Mouse (Mus musculus): Measurements from ENCODE around the gene Olfr10. TPM values are rescaled to one million over a fixed set of nuclear protein-coding genes. Genes with fewer than 3 reads are reported as not detected.
"Not testable (repeated sequence)": the region's sequence is repeated elsewhere in the genome, so short reads cannot be mapped to it uniquely, and the experiment has no call there.

The Olfr10 gene
- polyA plus RNA-seq, 1 experiment = not detected

DNA sequence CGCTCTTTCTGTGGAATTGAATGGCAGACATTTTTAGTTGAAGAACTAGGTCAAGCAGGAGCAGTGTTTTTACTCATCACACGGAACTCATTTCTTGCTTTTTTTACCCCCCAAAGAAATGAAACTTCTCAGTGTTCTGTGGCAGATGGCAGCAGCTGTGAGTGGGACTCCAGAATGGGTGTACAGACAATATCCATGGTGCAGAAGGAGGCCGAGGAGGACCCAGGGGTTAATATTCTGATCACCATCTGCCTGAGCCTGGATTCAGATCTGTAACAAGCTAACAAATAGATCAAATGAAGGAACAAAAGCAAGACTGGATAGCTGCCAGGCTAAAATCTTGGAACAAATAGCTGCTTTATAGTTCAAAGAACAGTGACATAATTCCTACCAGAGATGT lies 11.8 kb upstream of the Olfr10 start:
- Histone ChIP-seq H3ac (ENCODE audit: control insufficient read depth, insufficient read length) (no peak overlapping the region), H3K27me3 (ENCODE audit: control insufficient read depth, insufficient read depth, insufficient read length) (peaks cover 8% of the 10 kb centered on the region), H3K79me2 (ENCODE audit: control insufficient read depth, insufficient read depth) (no peaks in the 10 kb centered on the region), H3K4me2 (ENCODE audit: low read depth) (no peak overlapping the region), H3K36me3 (ENCODE audit: control insufficient read depth, insufficient read depth) (no peaks in the 10 kb centered on the region), H3K4me3 (no peak overlapping the region)
- no peak for TF ChIP-seq CEBPB (IDR thresholded peaks at IDR 0.05; ENCODE audit: insufficient read depth, poor library complexity, severe bottlenecking)
- no peak for TF ChIP-seq TCF12 (IDR thresholded peaks at IDR 0.05; ENCODE audit: insufficient read depth, poor library complexity, severe bottlenecking)
- no peak for TF ChIP-seq MYOD1 (IDR thresholded peaks at IDR 0.05; ENCODE audit: control insufficient read depth in 1 of 3, insufficient read length in 2 of 3, low read depth in 2 of 3)
- no peak for TF ChIP-seq TCF3 (IDR thresholded peaks at IDR 0.05; ENCODE audit: insufficient read length, low read depth)
- TF ChIP-seq POLR2A (IDR thresholded peaks at IDR 0.05; ENCODE audit: insufficient read length, low read depth) = no peak
- no peak for TF ChIP-seq REST (IDR thresholded peaks at IDR 0.05; ENCODE audit: insufficient read depth, insufficient read length)
- TF ChIP-seq USF1 (IDR thresholded peaks at IDR 0.05; ENCODE audit: low read depth) = no peak
- TF ChIP-seq E2F4 (IDR thresholded peaks at IDR 0.05; ENCODE audit: insufficient read depth) = no peak
- no peak for TF ChIP-seq POLR2AphosphoS2 (IDR thresholded peaks at IDR 0.05; ENCODE audit: insufficient read length, low read depth)
- TF ChIP-seq MYOG (IDR thresholded peaks at IDR 0.05; ENCODE audit: control insufficient read depth in 1 of 3, insufficient read depth in 1 of 3, insufficient read length in 2 of 3, low read depth in 2 of 3) = no peak
- TF ChIP-seq MAX (IDR thresholded peaks at IDR 0.05; ENCODE audit: low read depth) = no peak

GRCm38 (mm10) chr11:49308547-49308946 lies 4.0 kb downstream of the Olfr10 start:
- not testable (repeated sequence) for H3K4me3 ChIP-seq; H3K79me2 ChIP-seq (ENCODE audit: control insufficient read depth, insufficient read depth); H3K27me3 ChIP-seq (ENCODE audit: control insufficient read depth, insufficient read depth, insufficient read length); H3K36me3 ChIP-seq (ENCODE audit: control insufficient read depth, insufficient read depth); H3K4me2 ChIP-seq (ENCODE audit: low read depth); H3ac ChIP-seq (ENCODE audit: control insufficient read depth, insufficient read length)

DNA sequence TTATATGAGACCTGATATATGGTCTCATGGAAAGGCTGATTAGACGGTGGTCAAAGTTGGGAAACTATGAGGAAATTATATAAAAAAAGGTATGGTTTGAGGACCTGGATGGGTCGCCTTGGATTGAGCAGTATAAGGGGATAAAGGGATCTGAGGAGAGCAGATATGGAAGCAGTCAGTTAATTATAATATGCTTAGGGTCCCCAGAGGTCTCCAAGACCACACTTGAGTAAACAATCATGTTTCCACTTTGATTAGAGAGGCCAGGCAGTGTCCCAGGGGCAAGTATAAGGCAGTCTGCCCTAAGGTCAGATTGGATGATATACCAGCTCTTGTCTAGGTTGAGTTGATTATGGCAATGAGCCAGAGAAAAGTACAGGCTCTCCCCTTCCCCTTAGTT lies 17.9 kb downstream of the Olfr10 start, which contains the start of gene Olfr1391:
TSS of gene Olfr1391 (plus strand) at position 301 of the 400 bp plus-strand sequence.
- Histone ChIP-seq H3K4me2 (ENCODE audit: low read depth) (no peak within 1 kb of the TSS), H3K36me3 (ENCODE audit: control insufficient read depth, insufficient read depth) (no peaks in the 10 kb centered on the region), H3K4me3 (no peak within 1 kb of the TSS), H3K27me3 (ENCODE audit: control insufficient read depth, insufficient read depth, insufficient read length) (no peaks in the 10 kb centered on the region), H3ac (ENCODE audit: control insufficient read depth, insufficient read length) (no peak within 1 kb of the TSS), H3K79me2 (ENCODE audit: control insufficient read depth, insufficient read depth) (no peaks in the 10 kb centered on the region)
- TF ChIP-seq POLR2AphosphoS2 (IDR thresholded peaks at IDR 0.05; ENCODE audit: insufficient read length, low read depth) (no peak), TCF12 (IDR thresholded peaks at IDR 0.05; ENCODE audit: insufficient read depth, poor library complexity, severe bottlenecking) (no peak), SRF (IDR thresholded peaks at IDR 0.05; ENCODE audit: control insufficient read depth, insufficient read length, low read depth) (no peak), MYOG (IDR thresholded peaks at IDR 0.05; ENCODE audit: control insufficient read depth in 1 of 3, insufficient read depth in 1 of 3, insufficient read length in 2 of 3, low read depth in 2 of 3) (no peak), MAX (IDR thresholded peaks at IDR 0.05; ENCODE audit: low read depth) (no peak), E2F4 (IDR thresholded peaks at IDR 0.05; ENCODE audit: insufficient read depth) (no peak), REST (IDR thresholded peaks at IDR 0.05; ENCODE audit: insufficient read depth, insufficient read length) (no peak), TCF3 (IDR thresholded peaks at IDR 0.05; ENCODE audit: insufficient read length, low read depth) (no peak), POLR2A (IDR thresholded peaks at IDR 0.05; ENCODE audit: insufficient read length, low read depth) (no peak), USF1 (IDR thresholded peaks at IDR 0.05; ENCODE audit: low read depth) (no peak), CEBPB (IDR thresholded peaks at IDR 0.05; ENCODE audit: insufficient read depth, poor library complexity, severe bottlenecking) (no peak), MYOD1 (IDR thresholded peaks at IDR 0.05; ENCODE audit: control insufficient read depth in 1 of 3, insufficient read length in 2 of 3, low read depth in 2 of 3) (no peak)

DNA sequence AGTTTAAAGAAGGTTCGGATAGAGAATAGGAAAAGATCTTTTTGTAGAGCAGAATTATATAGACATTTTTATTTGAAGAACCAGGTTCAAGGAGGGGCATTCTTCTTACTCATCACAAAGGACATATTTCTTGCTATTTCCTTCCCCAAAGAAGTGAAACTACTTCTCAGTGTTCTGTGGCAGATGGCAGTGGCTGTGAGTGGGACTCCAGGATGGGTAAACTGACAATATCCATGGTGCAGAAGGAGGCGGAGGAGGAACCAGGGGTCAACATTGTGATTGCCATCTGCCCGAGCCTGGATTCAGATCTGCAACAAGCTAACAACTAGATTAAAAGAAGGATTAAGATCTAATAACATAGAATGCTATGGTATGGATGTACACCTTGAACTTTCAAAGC lies 22.2 kb downstream of the Olfr10 start:
- H3K4me3 ChIP-seq = no peak overlapping the region
- no peak overlapping the region for H3ac ChIP-seq (ENCODE audit: control insufficient read depth, insufficient read length)
- H3K27me3 ChIP-seq (ENCODE audit: control insufficient read depth, insufficient read depth, insufficient read length) = no peaks in the 10 kb centered on the region
- no peaks in the 10 kb centered on the region for H3K79me2 ChIP-seq (ENCODE audit: control insufficient read depth, insufficient read depth)
- no peak overlapping the region for H3K4me2 ChIP-seq (ENCODE audit: low read depth)
- TF ChIP-seq TCF3 (IDR thresholded peaks at IDR 0.05; ENCODE audit: insufficient read length, low read depth) = no peak
- no peak for TF ChIP-seq MYOG (IDR thresholded peaks at IDR 0.05; ENCODE audit: control insufficient read depth in 1 of 3, insufficient read depth in 1 of 3, insufficient read length in 2 of 3, low read depth in 2 of 3)
- no peak for TF ChIP-seq POLR2A (IDR thresholded peaks at IDR 0.05; ENCODE audit: insufficient read length, low read depth)
- no peak for TF ChIP-seq POLR2AphosphoS2 (IDR thresholded peaks at IDR 0.05; ENCODE audit: insufficient read length, low read depth)
- no peak for TF ChIP-seq MAX (IDR thresholded peaks at IDR 0.05; ENCODE audit: low read depth)
- no peak for TF ChIP-seq E2F4 (IDR thresholded peaks at IDR 0.05; ENCODE audit: insufficient read depth)
- no peak for TF ChIP-seq REST (IDR thresholded peaks at IDR 0.05; ENCODE audit: insufficient read depth, insufficient read length)
- TF ChIP-seq TCF12 (IDR thresholded peaks at IDR 0.05; ENCODE audit: insufficient read depth, poor library complexity, severe bottlenecking) = no peak
- TF ChIP-seq USF1 (IDR thresholded peaks at IDR 0.05; ENCODE audit: low read depth) = no peak
- no peak for TF ChIP-seq MYOD1 (IDR thresholded peaks at IDR 0.05; ENCODE audit: control insufficient read depth in 1 of 3, insufficient read length in 2 of 3, low read depth in 2 of 3)
- TF ChIP-seq SRF (IDR thresholded peaks at IDR 0.05; ENCODE audit: control insufficient read depth, insufficient read length, low read depth) = no peak
- no peak for TF ChIP-seq CEBPB (IDR thresholded peaks at IDR 0.05; ENCODE audit: insufficient read depth, poor library complexity, severe bottlenecking)
- no peaks in the 10 kb centered on the region for H3K36me3 ChIP-seq (ENCODE audit: control insufficient read depth, insufficient read depth)

- Histone ChIP-seq H3K4me2 (ENCODE audit: low read depth) (no peak overlapping the region), H3K4me3 (no peak overlapping the region), H3K27me3 (ENCODE audit: control insufficient read depth, insufficient read depth, insufficient read length) (no peaks in the 10 kb centered on the region), H3K36me3 (ENCODE audit: control insufficient read depth, insufficient read depth) (no peaks in the 10 kb centered on the region), H3K79me2 (ENCODE audit: control insufficient read depth, insufficient read depth) (no peaks in the 10 kb centered on the region), H3ac (ENCODE audit: control insufficient read depth, insufficient read length) (no peak overlapping the region)
- TF ChIP-seq TCF12 (IDR thresholded peaks at IDR 0.05; ENCODE audit: insufficient read depth, poor library complexity, severe bottlenecking) (no peak), CEBPB (IDR thresholded peaks at IDR 0.05; ENCODE audit: insufficient read depth, poor library complexity, severe bottlenecking) (no peak), E2F4 (IDR thresholded peaks at IDR 0.05; ENCODE audit: insufficient read depth) (no peak), POLR2A (IDR thresholded peaks at IDR 0.05; ENCODE audit: insufficient read length, low read depth) (no peak), USF1 (IDR thresholded peaks at IDR 0.05; ENCODE audit: low read depth) (no peak), MYOG (IDR thresholded peaks at IDR 0.05; ENCODE audit: control insufficient read depth in 1 of 3, insufficient read depth in 1 of 3, insufficient read length in 2 of 3, low read depth in 2 of 3) (no peak), REST (IDR thresholded peaks at IDR 0.05; ENCODE audit: insufficient read depth, insufficient read length) (no peak), MAX (IDR thresholded peaks at IDR 0.05; ENCODE audit: low read depth) (no peak)
Observed at GRCm38 (mm10) chr11:49329686-49330085, 25.1 kb downstream of the Olfr10 start.
